Comparison of ENCODE assay signal across 24 mouse cellular contexts in the genomic region with DNA sequence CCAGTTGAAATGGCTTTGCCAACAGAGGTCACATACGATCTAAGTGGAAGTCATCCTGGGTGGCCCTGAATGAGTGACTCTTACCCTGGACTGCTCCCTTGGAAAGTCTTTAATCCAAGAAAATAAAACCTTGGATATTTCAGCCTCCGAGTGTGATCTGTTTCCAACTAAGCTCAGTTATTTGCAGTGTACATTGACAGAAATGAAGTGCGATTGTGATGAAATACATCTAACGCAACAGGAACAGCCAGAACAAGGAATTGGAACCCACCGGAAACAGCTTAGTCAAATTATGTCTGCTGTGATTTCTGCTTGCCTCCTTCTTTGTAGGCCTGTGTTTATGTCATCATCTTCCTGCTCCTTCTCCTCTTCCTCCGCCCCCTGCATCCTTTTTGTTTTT.
DNase-seq lines count a peak whose midpoint lies in the region; ATAC-seq and TF ChIP-seq lines count a peak whose summit lies in the region.
"Had no signal": no experiment of that assay in that cellular context is flagged by ENCODE, and none has a peak within 500 bp of the region (broad histone marks: within the 10 kb centered on the region; RNA-seq: fewer than 3 reads in every experiment).

No protein-coding gene starts in this region.

- no peaks in the 10 kb centered on the region for H3K36me3 ChIP-seq in lung, embryonic 16.5 days (ENCODE audit: control insufficient read depth, insufficient read depth, low read length)
- H3K36me3 ChIP-seq: embryonic facial prominence, embryonic 15.5 days; forebrain, embryonic 10.5 days; G1E; heart, embryonic 15.5 days; hindbrain, embryonic 10.5 days had no signal

- peaks cover 6% of the 10 kb centered on the region; the same call in 1 of the 2 replicates for H3K4me1 ChIP-seq in lung, embryonic 16.5 days (replicated peaks; ENCODE audit: control insufficient read depth, insufficient read depth, low read length)
- H3K4me1 ChIP-seq: embryonic facial prominence, embryonic 15.5 days; forebrain, embryonic 10.5 days; heart, embryonic 15.5 days; hindbrain, embryonic 10.5 days had no signal

- H3K9ac ChIP-seq in lung, embryonic 16.5 days (ENCODE audit: low read length): no peak overlapping the region
- H3K9ac ChIP-seq: embryonic facial prominence, embryonic 15.5 days; heart, embryonic 15.5 days; hindbrain, embryonic 14.5 days had no signal

- intact Hi-C loops in heart, postnatal 25 days (cut with DNase I): no loop called here
- intact Hi-C loops in gastrocnemius, adult 2 months (cut with DNase I): no loop called here

- 46% methylated on average over 6 of the region's 6 CpGs for WGBS in lung, embryonic 16.5 days

- no peaks in the 10 kb centered on the region for H3K27me3 ChIP-seq in lung, embryonic 16.5 days (ENCODE audit: control insufficient read depth, insufficient read depth, low read depth, low read length)
- H3K27me3 ChIP-seq: embryonic facial prominence, embryonic 15.5 days; heart, embryonic 15.5 days had no signal

- H3K27ac ChIP-seq in lung, embryonic 16.5 days (ENCODE audit: low read length): peak overlapping the region; percentile 74
- no peak overlapping the region for H3K27ac ChIP-seq in gastrocnemius, adult 2 months
- H3K27ac ChIP-seq: embryonic facial prominence, embryonic 15.5 days; forebrain, embryonic 10.5 days; heart, adult 2 months; heart, embryonic 15.5 days; hindbrain, embryonic 10.5 days; hindbrain, embryonic 14.5 days had no signal

- ATAC-seq in lung, embryonic 16.5 days (ENCODE audit: low read depth): peak; percentile 91
- ATAC-seq in monocyte, adult 5-6 weeks (replicated peaks; ENCODE audit: insufficient number of reproducible peaks, low FRiP score, low TSS enrichment, poor library complexity, severe bottlenecking): peak; percentile 75
- ATAC-seq: CD4-positive, CD25-positive, alpha-beta regulatory T cell, adult 4 months; forebrain, embryonic 14.5 days had no signal

- no peaks in the 10 kb centered on the region for H3K9me3 ChIP-seq in lung, embryonic 16.5 days (ENCODE audit: control insufficient read depth, low read length)
- H3K9me3 ChIP-seq: embryonic facial prominence, embryonic 15.5 days; forebrain, embryonic 10.5 days; heart, embryonic 15.5 days; hindbrain, embryonic 10.5 days had no signal

- H3K4me2 ChIP-seq in lung, embryonic 16.5 days (ENCODE audit: low read depth, low read length): no peak overlapping the region
- H3K4me2 ChIP-seq: embryonic facial prominence, embryonic 15.5 days; heart, embryonic 11.5 days; heart, embryonic 15.5 days; hindbrain, embryonic 14.5 days had no signal

- DNase-seq in heart, adult 11 months: peak; percentile 77
- no peak for DNase-seq in heart, postnatal 25 days (ENCODE audit: low spot score)
- peak; percentile 53 for DNase-seq in lung, postnatal 36 days
- DNase-seq in gastrocnemius, adult 2 months: no peak
- no peak for DNase-seq in kidney, postnatal 10 days
- DNase-seq: adrenal gland, postnatal 10 days; B cell, adult 2 months; cerebellum, adult 18-20 months; cerebellum, adult 9-11 months; gastrocnemius, postnatal 36 days; heart, adult 2 months; heart, postnatal 14 days had no signal

- TF ChIP-seq CTCF in gastrocnemius, adult 2 months (IDR thresholded peaks at IDR 0.05): no peak

- H3K4me3 ChIP-seq in lung, embryonic 16.5 days (ENCODE audit: low read length): no peak overlapping the region
- H3K4me3 ChIP-seq in gastrocnemius, adult 2 months: no peak overlapping the region
- H3K4me3 ChIP-seq: embryonic facial prominence, embryonic 15.5 days; erythroblast, embryonic 14.5 days; forebrain, embryonic 10.5 days; heart, adult 2 months; heart, embryonic 15.5 days; hindbrain, embryonic 10.5 days had no signal

Comparison
In these comparisons a context has a peak if more than half of its experiments do, and no peak if none do; other contexts are left out.
1. DNase-seq: peak in heart, adult 11 months (single experiment) and lung, postnatal 36 days (single experiment); none in heart, postnatal 25 days (single experiment), gastrocnemius, adult 2 months (single experiment) and kidney, postnatal 10 days (single experiment).